Mouse (Mus musculus): ENCODE results near the gene Zscan10.
A peak's percentile ranks its signal among the peaks of the same experiment; 100 is the strongest.
"Not testable (repeated sequence)": the region's sequence is repeated elsewhere in the genome, so short reads cannot be mapped to it uniquely, and the experiment has no call there.

Gene Zscan10

GRCm38 (mm10) chr17:23587253-23587652, 13.4 kb upstream of the Zscan10 start:
- DNase-seq (ENCODE audit: low spot score) = no peak

- peak; percentile 99 for DNase-seq (ENCODE audit: low spot score)
Measured at GRCm38 (mm10) chr17:23592208-23592925, 8.3 kb upstream of the Zscan10 start.

GRCm38 (mm10) chr17:23592926-23593300, 7.7 kb upstream of the Zscan10 start:
- DNase-seq (ENCODE audit: low spot score) = no peak

GRCm38 (mm10) chr17:23595139-23595538, 5.5 kb upstream of the Zscan10 start:
- not testable (repeated sequence) for DNase-seq (ENCODE audit: low spot score)

GRCm38 (mm10) chr17:23598582-23599552, 1.8 kb upstream of the Zscan10 start, which contains the start of gene Zfp13:
Zfp13 (minus strand) TSS chr17:23599487.
- DNase-seq (ENCODE audit: low spot score) = peak; percentile 95

- DNase-seq (ENCODE audit: low spot score) = peak; percentile 42
Measured at GRCm38 (mm10) chr17:23599605-23600063, 1.0 kb upstream of the Zscan10 start.

- no peak for DNase-seq (ENCODE audit: low spot score)
Measured at GRCm38 (mm10) chr17:23601836-23602585, 1.4 kb downstream of the Zscan10 start.

- no peak for DNase-seq (ENCODE audit: low spot score)
Measured at GRCm38 (mm10) chr17:23603077-23603476, 2.4 kb downstream of the Zscan10 start.

GRCm38 (mm10) chr17:23603542-23603941, 2.9 kb downstream of the Zscan10 start:
- DNase-seq (ENCODE audit: low spot score) = peak; percentile 67

- DNase-seq (ENCODE audit: low spot score) = peak; percentile 14
Measured at GRCm38 (mm10) chr17:23604394-23604793, 3.7 kb downstream of the Zscan10 start.

GRCm38 (mm10) chr17:23605220-23605619, 4.6 kb downstream of the Zscan10 start:
- no peak for DNase-seq (ENCODE audit: low spot score)

- no peak for DNase-seq (ENCODE audit: low spot score)
Measured at GRCm38 (mm10) chr17:23609612-23610011, 9.0 kb downstream of the Zscan10 start.

GRCm38 (mm10) chr17:23610361-23610800, 9.7 kb downstream of the Zscan10 start:
- peak; percentile 70 for DNase-seq (ENCODE audit: low spot score)

GRCm38 (mm10) chr17:23617087-23617486, 16.4 kb downstream of the Zscan10 start:
- no peak for DNase-seq (ENCODE audit: low spot score)

GRCm38 (mm10) chr17:23620351-23620750, 19.7 kb downstream of the Zscan10 start:
- DNase-seq (ENCODE audit: low spot score) = no peak

GRCm38 (mm10) chr17:23627813-23628212, 27.2 kb downstream of the Zscan10 start:
- no peak for DNase-seq (ENCODE audit: low spot score)

GRCm38 (mm10) chr17:23630195-23631020, 29.8 kb downstream of the Zscan10 start:
- peak; percentile 85 for DNase-seq (ENCODE audit: low spot score)

GRCm38 (mm10) chr17:23631241-23631640, 30.6 kb downstream of the Zscan10 start:
- DNase-seq (ENCODE audit: low spot score) = no peak

- DNase-seq (ENCODE audit: low spot score) = peak; percentile 38
Measured at GRCm38 (mm10) chr17:23644613-23645495, 44.2 kb downstream of the Zscan10 start, which contains the start of gene Mmp25. Mmp25 (minus strand) TSS chr17:23645277.

GRCm38 (mm10) chr17:23645894-23646293, 45.2 kb downstream of the Zscan10 start:
- no peak for DNase-seq (ENCODE audit: low spot score)
